Mouse (Mus musculus) embryonic fibroblast, embryonic 13.5 days (primary cell): Measurements from ENCODE around the gene Ptbp3. TPM values are rescaled to one million over a fixed set of nuclear protein-coding genes. Genes with fewer than 3 reads are reported as not detected.
"Not testable (repeated sequence)": the region's sequence is repeated elsewhere in the genome, so short reads cannot be mapped to it uniquely, and the experiment has no call there.

Experiments used
- H3K27ac ChIP-seq: 2 replicates; pipeline ENCODE4 v1.5.1; 2012; ENCODE audit warnings: low read length, control low read depth, inconsistent platforms; ENCODE audit not compliant: insufficient read depth
- H3K4me1 ChIP-seq: 2 replicates; pipeline ENCODE4 v1.6.1; 2011; ENCODE audit warnings: low read length; ENCODE audit not compliant: control insufficient read depth, insufficient read depth
- H3K4me3 ChIP-seq: 2 replicates; pipeline ENCODE4 v1.5.1; 2011; ENCODE audit warnings: mild to moderate bottlenecking, control low read depth, low read length; ENCODE audit not compliant: insufficient read depth
- CTCF ChIP-seq: IDR thresholded peaks from 2 replicates; pipeline ENCODE4 v1.5.1; 2011; ENCODE audit warnings: mild to moderate bottlenecking, control low read depth, low read length, moderate library complexity, borderline replicate concordance; ENCODE audit not compliant: insufficient read depth
- POLR2A ChIP-seq: IDR thresholded peaks from 2 replicates; pipeline ENCODE4 v1.6.1; 2011; ENCODE audit warnings: low read depth, mild to moderate bottlenecking, control low read depth, low read length, moderate library complexity
- polyA plus RNA-seq: library from polyadenylated mRNA; stranded (reverse); fragments of >200 nt; gene quantifications from 2 replicates; pipeline ENCODE4 v1.2.4, GENCODE M21; 2011; ENCODE audit warnings: low read depth; ENCODE audit not compliant: missing spikeins, insufficient read length

Ptbp3 gene
- polyA plus RNA-seq, 1 experiment, result 90.7 TPM

GRCm38 (mm10) chr4:59580495-59581281, 31.5 kb upstream of the Ptbp3 start:
- Histone ChIP-seq H3K27ac (peak overlapping the region; percentile 62), H3K4me1 (peaks cover 7% of the 10 kb centered on the region; the same call in 1 of the 2 replicates), H3K4me3 (peak overlapping the region; percentile 89)
- TF ChIP-seq POLR2A (peak; percentile 48; the same call in 1 of the 2 replicates), CTCF (no peak)

GRCm38 (mm10) chr4:59575184-59575958, 26.2 kb upstream of the Ptbp3 start:
- Histone ChIP-seq H3K4me1 (peaks cover 6% of the 10 kb centered on the region; the same call in 1 of the 2 replicates), H3K4me3 (no peak overlapping the region), H3K27ac (no peak overlapping the region)
- TF ChIP-seq POLR2A (no peak), CTCF (no peak)

- TF ChIP-seq CTCF, result no peak
- no peak for TF ChIP-seq POLR2A
- Histone ChIP-seq H3K4me3 (no peak overlapping the region), H3K4me1 (no peaks in the 10 kb centered on the region), H3K27ac (no peak overlapping the region)
Observed at GRCm38 (mm10) chr4:59572521-59573118, 23.5 kb upstream of the Ptbp3 start.

GRCm38 (mm10) chr4:59570519-59570918, 21.4 kb upstream of the Ptbp3 start:
- H3K27ac ChIP-seq, H3K4me3 ChIP-seq, H3K4me1 ChIP-seq: not testable (repeated sequence)

GRCm38 (mm10) chr4:59569538-59569937, 20.4 kb upstream of the Ptbp3 start:
- Histone ChIP-seq H3K27ac (no peak overlapping the region), H3K4me3 (no peak overlapping the region), H3K4me1 (no peaks in the 10 kb centered on the region)
- TF ChIP-seq CTCF (no peak), POLR2A (no peak)

GRCm38 (mm10) chr4:59567576-59568260, 18.6 kb upstream of the Ptbp3 start:
- no peak for TF ChIP-seq POLR2A
- TF ChIP-seq CTCF, result no peak
- no peak overlapping the region for H3K27ac ChIP-seq
- no peak overlapping the region for H3K4me3 ChIP-seq
- no peaks in the 10 kb centered on the region for H3K4me1 ChIP-seq

- TF ChIP-seq CTCF (no peak), POLR2A (no peak)
- no peak overlapping the region for H3K4me3 ChIP-seq
- no peak overlapping the region for H3K27ac ChIP-seq
- no peaks in the 10 kb centered on the region for H3K4me1 ChIP-seq
Observed at GRCm38 (mm10) chr4:59565571-59566188, 16.5 kb upstream of the Ptbp3 start.

GRCm38 (mm10) chr4:59564128-59564527, 15.0 kb upstream of the Ptbp3 start:
- Histone ChIP-seq H3K4me1 (peaks cover 6% of the 10 kb centered on the region), H3K4me3 (no peak overlapping the region), H3K27ac (no peak overlapping the region)
- no peak for TF ChIP-seq CTCF
- no peak for TF ChIP-seq POLR2A

- TF ChIP-seq POLR2A (no peak), CTCF (no peak)
- Histone ChIP-seq H3K4me1 (peaks cover 6% of the 10 kb centered on the region), H3K27ac (no peak overlapping the region), H3K4me3 (no peak overlapping the region)
Observed at GRCm38 (mm10) chr4:59560141-59560540, 11.0 kb upstream of the Ptbp3 start.
